8 mouse cellular contexts compared by ENCODE assay signal in the genomic region with DNA sequence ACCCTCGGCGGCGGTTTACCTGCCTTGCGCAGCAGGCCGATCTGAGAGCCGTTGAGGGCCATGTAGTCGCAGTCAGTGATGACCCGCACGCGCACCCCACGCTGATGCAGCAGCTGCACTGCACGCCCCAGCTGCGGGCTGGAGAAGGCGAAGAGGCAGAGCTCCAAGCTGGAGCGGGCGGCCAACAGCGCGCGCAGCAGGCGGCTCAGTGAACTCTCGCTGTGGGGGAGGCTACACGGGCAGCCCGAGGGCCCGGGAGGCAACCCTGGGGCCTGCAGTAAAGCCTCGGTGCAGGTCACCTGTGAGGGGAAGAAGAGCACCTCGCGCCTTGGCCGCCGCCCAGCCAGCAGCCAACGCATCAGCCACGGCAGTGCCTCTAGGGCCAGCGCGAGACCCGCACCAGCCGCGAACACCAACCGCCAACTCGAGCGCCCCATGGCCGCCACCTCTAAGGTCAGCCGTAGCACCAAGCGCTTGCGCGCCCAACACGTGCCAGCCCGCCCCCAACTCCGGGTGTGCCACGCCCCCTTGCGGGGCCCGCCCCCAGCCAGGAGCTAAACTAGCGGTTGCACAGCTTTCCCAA. TPM values are rescaled to one million over a fixed set of nuclear protein-coding genes. Genes with fewer than 3 reads are reported as not detected.
DNase-seq lines count a peak whose midpoint lies in the region; ATAC-seq lines count a peak whose summit lies in the region.

A gene (minus strand): TSS at position 447 of the 583 bp plus-strand sequence.

- H3K27me3 ChIP-seq in embryonic facial prominence, embryonic 12.5 days: 0 out of 2 replicates have a peak, but pooled peaks cover 4% of the 10 kb centered on the region
- H3K27me3 ChIP-seq in limb, embryonic 10.5 days (ENCODE audit: low read depth, poor library complexity, severe bottlenecking): peaks cover 30% of the 10 kb centered on the region

- H3K36me3 ChIP-seq in embryonic facial prominence, embryonic 12.5 days: peaks cover 12% of the 10 kb centered on the region
- peaks cover 16% of the 10 kb centered on the region for H3K36me3 ChIP-seq in limb, embryonic 10.5 days

- peaks cover 5% of the 10 kb centered on the region; the same call in 1 of the 2 replicates for H3K4me1 ChIP-seq in embryonic facial prominence, embryonic 12.5 days
- peaks cover 19% of the 10 kb centered on the region for H3K4me1 ChIP-seq in limb, embryonic 10.5 days

- H3K9ac ChIP-seq in embryonic facial prominence, embryonic 12.5 days: peak within 1 kb of the TSS; percentile 56

- H3K9me3 ChIP-seq in embryonic facial prominence, embryonic 12.5 days: no peaks in the 10 kb centered on the region
- no peaks in the 10 kb centered on the region for H3K9me3 ChIP-seq in limb, embryonic 10.5 days (replicated peaks)

- peak within 1 kb of the TSS; percentile 45 for H3K4me3 ChIP-seq in embryonic facial prominence, embryonic 12.5 days
- H3K4me3 ChIP-seq in limb, embryonic 10.5 days: peak within 1 kb of the TSS; percentile 64

- peak; percentile 33 to 52 for DNase-seq in layer of hippocampus, postnatal 10 days (ENCODE audit: low spot score in 2 of 2)
- no peak for DNase-seq in layer of hippocampus, postnatal 36 days
- DNase-seq in heart, postnatal 4 days: peak; percentile 78
- peak; percentile 85 for DNase-seq in limb, embryonic 10.5 days (ENCODE audit: low spot score)
- peak; percentile 71 for DNase-seq in mesoderm, embryonic 11.5 days (ENCODE audit: low read depth, low spot score)
- peak; percentile 62 for DNase-seq in right cerebral cortex, postnatal 14 days
- peak; percentile 52 to 78 for DNase-seq in urinary bladder, postnatal 4 days (ENCODE audit: low spot score in 2 of 2)

- peak; percentile 69 for ATAC-seq in embryonic facial prominence, embryonic 12.5 days (ENCODE audit: insufficient number of reproducible peaks, insufficient read depth, low FRiP score, low TSS enrichment)

- under 1% methylated on average over 51 of the region's 51 CpGs for WGBS in embryonic facial prominence, embryonic 12.5 days
- WGBS in limb, embryonic 10.5 days: 1% methylated on average over 51 of the region's 51 CpGs

- H3K27ac ChIP-seq in embryonic facial prominence, embryonic 12.5 days: no peak within 1 kb of the TSS
- peak within 1 kb of the TSS; percentile 72 for H3K27ac ChIP-seq in limb, embryonic 10.5 days

- peak within 1 kb of the TSS; percentile 90 for H3K4me2 ChIP-seq in embryonic facial prominence, embryonic 12.5 days (replicated peaks)

RNA-seq across cellular contexts. Expression of the gene that starts here (rescaled TPM):
- under 1 TPM; 0.66 to 0.96 TPM for total RNA-seq in layer of hippocampus, postnatal 10 days (2021)
- under 1 TPM; 0.20 to 0.28 TPM for total RNA-seq in layer of hippocampus, postnatal 36 days (2021)
- 3.2 and 4.0 TPM in 2 replicates for polyA plus RNA-seq in embryonic facial prominence, embryonic 12.5 days (2016; fragmentation: Nextera tagmentation; extraction: Ambion mirVana)
- 1 to 10 TPM; 1.9 to 2.2 TPM for total RNA-seq in heart, postnatal 4 days (2021)
- polyA plus RNA-seq in limb, embryonic 10.5 days (2016; fragmentation: Nextera tagmentation; extraction: Ambion mirVana): 4.5 and 4.9 TPM in 2 replicates

Comparison
In these comparisons a context has a peak if more than half of its experiments do, and no peak if none do; other contexts are left out.
1. Peak in DNase-seq in layer of hippocampus, postnatal 10 days; RNA of the gene not detected or under 1 TPM.
2. DNase-seq: peak in heart, postnatal 4 days (single experiment), limb, embryonic 10.5 days (single experiment), mesoderm, embryonic 11.5 days (single experiment), right cerebral cortex, postnatal 14 days (single experiment) and urinary bladder, postnatal 4 days (2 of 2); none in layer of hippocampus, postnatal 36 days (0 of 2).